Mouse (Mus musculus): ENCODE data around the gene Rundc3b. TPM values are rescaled to one million over a fixed set of nuclear protein-coding genes. Genes with fewer than 3 reads are reported as not detected.
A peak's percentile ranks its signal among the peaks of the same experiment; 100 is the strongest.

Gene Rundc3b
- total and polyA plus RNA-seq, 3 experiments: 0.08 to 0.31 (median 0.23) TPM

DNA sequence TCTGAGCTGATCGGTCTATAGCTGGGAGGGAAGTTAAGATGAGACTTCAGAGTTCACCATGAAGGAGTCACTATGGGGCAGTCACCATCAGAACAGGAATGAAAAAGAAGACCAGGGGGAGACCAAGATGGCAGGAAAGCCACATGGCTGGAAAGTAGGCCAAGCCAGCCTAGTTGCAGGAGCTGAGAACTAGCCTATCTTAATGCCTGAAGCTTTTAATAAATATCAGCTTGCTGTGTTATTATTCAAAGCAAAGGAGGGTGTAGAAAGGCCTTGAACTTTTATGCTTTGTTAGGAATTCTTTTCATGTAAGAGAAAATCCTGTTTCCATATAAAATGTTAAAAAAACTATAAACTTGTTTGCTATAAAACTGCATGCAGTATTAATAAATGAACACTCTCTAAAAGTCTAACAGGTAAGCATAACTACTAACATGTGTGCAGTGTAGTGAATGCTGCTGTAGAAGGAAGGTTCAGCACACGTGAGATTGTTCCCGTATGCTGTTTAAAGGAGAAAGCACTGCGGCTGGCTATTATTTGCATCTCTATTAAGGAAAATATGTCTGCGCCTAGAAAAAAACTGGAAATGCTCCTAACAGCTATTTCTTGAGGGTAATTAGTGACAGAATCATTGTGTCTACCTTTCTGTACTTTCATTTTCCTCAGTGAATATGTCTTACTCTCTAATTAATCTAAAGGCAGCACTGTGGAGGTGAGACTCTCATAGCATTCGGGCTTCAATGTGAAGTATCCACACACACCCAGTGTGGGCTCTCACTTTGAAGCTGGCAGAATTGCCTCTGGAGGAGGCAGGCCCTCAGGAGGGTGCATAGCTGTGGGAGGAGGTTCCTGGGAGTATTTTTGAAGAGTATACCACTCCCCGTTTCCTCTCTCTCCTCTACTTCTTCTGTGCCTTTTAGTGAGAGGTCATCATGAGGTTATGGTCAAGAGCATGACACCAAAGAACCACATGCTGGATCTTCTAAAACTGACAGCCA, 81.3 kb downstream of the Rundc3b start:
- WGBS: 83% methylated on average over 7 of the region's 7 CpGs
- Histone ChIP-seq H3K36me3 (ENCODE audit: control insufficient read depth, insufficient read depth, low read length) (no peaks in the 10 kb centered on the region), H3K27me3 (ENCODE audit: control insufficient read depth, insufficient read depth, low read length) (no peaks in the 10 kb centered on the region), H3K27ac (no peak overlapping the region), H3K79me2 (replicated peaks; ENCODE audit: control insufficient read depth, insufficient read depth, low read length) (no peaks in the 10 kb centered on the region), H3K4me3 (no peak overlapping the region), H3K9ac (ENCODE audit: low read depth, low read length) (no peak overlapping the region), H3K4me1 (ENCODE audit: control insufficient read depth, insufficient read depth, low read length) (no peaks in the 10 kb centered on the region)
- DNase-seq: no peak
- no peak for TF ChIP-seq EP300 (IDR thresholded peaks at IDR 0.05; ENCODE audit: insufficient read depth, low read depth, low read length)
- TF ChIP-seq POLR2A (IDR thresholded peaks at IDR 0.05; ENCODE audit: insufficient read depth, low read depth, low read length): no peak
- no peak for TF ChIP-seq CTCF (IDR thresholded peaks at IDR 0.05)
- intact Hi-C loops (cut with DNase I): loop anchor here (5.0 kb wide), 1 partner anchor 131 kb away; no protein-coding TSS in a partner anchor

DNA sequence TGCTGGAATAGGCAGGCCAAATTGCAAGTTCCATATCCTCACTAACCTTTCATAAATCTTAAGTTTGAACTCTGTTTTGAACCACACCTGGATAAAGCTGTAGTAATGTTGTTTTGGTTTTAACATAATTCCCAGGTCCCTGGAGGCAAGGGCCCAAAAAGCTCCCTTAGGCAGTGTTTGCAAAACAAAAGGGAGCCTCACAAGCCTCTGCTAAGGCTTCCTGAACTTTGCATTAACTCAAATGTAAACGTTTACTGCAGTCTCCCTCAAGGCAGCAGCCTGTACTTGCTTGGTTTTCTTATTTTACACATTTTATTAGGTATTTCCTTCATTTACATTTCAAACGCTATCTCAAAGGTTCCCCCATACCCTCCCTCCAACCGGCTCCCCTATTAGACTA, 103.7 kb downstream of the Rundc3b start:
- H3K27me3 ChIP-seq (ENCODE audit: control insufficient read depth, insufficient read depth, low read length): no peaks in the 10 kb centered on the region
- no peaks in the 10 kb centered on the region for H3K4me1 ChIP-seq (ENCODE audit: control insufficient read depth, insufficient read depth, low read length)
- H3K9ac ChIP-seq (ENCODE audit: low read depth, low read length): no peak overlapping the region
- intact Hi-C loops (cut with DNase I): no loop called here
- no peak for DNase-seq
- H3K4me3 ChIP-seq: no peak overlapping the region
- H3K36me3 ChIP-seq (ENCODE audit: control insufficient read depth, insufficient read depth, low read length): no peaks in the 10 kb centered on the region
- H3K79me2 ChIP-seq (replicated peaks; ENCODE audit: control insufficient read depth, insufficient read depth, low read length): no peaks in the 10 kb centered on the region
- TF ChIP-seq POLR2A (IDR thresholded peaks at IDR 0.05; ENCODE audit: insufficient read depth, low read depth, low read length): no peak
- no peak for TF ChIP-seq CTCF (IDR thresholded peaks at IDR 0.05)
- TF ChIP-seq EP300 (IDR thresholded peaks at IDR 0.05; ENCODE audit: insufficient read depth, low read depth, low read length): no peak
- 56% methylated on average over 3 of the region's 3 CpGs for WGBS
- H3K27ac ChIP-seq: no peak overlapping the region

DNA sequence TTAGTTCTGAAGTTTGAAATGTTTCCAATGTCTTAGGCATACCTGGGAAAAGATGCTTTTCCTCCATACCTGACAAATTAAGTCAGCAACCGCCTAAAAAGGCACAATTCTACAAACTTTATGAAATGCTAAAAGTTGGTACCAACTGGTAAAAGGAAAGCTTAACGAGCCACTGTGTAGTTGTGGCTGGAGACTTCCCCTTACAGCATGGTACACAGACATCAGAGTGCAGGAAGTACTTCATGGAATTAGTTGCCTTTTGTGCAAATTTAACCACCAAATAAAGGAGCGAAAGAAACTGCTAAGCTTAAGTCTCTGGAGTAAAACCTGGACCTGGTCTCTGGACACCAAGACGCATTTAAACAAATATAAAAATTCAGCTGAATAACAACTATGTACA, 131.0 kb downstream of the Rundc3b start:
- Histone ChIP-seq H3K4me1 (ENCODE audit: control insufficient read depth, insufficient read depth, low read length) (no peaks in the 10 kb centered on the region), H3K4me3 (no peak overlapping the region), H3K9ac (ENCODE audit: low read depth, low read length) (no peak overlapping the region), H3K79me2 (replicated peaks; ENCODE audit: control insufficient read depth, insufficient read depth, low read length) (no peaks in the 10 kb centered on the region), H3K27me3 (ENCODE audit: control insufficient read depth, insufficient read depth, low read length) (no peaks in the 10 kb centered on the region), H3K27ac (no peak overlapping the region), H3K36me3 (ENCODE audit: control insufficient read depth, insufficient read depth, low read length) (no peaks in the 10 kb centered on the region)
- WGBS: 79% methylated on average over 4 of the region's 4 CpGs
- intact Hi-C loops (cut with DNase I): no loop called here
- no peak for DNase-seq
- TF ChIP-seq POLR2A (IDR thresholded peaks at IDR 0.05; ENCODE audit: insufficient read depth, low read depth, low read length) (no peak), EP300 (IDR thresholded peaks at IDR 0.05; ENCODE audit: insufficient read depth, low read depth, low read length) (no peak), CTCF (IDR thresholded peaks at IDR 0.05) (no peak)

DNA sequence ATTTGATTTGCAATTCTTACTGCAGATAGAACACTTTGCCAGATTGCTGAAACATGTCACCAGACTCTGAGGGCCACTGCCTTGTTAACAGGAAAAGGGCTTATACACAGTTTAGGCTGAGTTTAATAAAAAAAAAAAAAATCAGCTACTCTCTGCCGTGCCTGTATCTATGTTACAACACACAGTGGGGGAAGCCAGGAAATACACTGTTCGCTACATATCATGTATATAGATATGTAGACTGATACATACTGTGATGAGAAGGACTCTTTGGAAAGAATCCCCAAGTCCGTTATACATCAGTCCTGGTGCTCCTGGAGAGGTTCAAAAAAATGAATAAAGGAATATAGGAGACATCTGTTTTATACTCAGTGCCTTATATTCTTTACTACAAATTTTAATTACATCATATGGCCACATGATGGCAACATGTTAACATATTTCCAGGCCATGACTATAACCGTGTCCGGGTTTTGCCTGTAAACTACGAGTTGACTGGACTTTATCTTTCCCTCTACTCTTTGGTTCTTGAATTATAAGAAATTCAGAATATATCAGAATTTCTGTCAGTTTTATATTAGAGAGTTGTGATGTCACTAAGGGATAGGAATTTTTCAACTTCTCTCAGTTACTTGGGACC, 133.2 kb downstream of the Rundc3b start:
- intact Hi-C loops (cut with DNase I): loop anchor here (1.0 to 10.0 kb wide), 3 partner anchors 183 to 555 kb away; no protein-coding TSS in a partner anchor
- no peaks in the 10 kb centered on the region for H3K79me2 ChIP-seq (replicated peaks; ENCODE audit: control insufficient read depth, insufficient read depth, low read length)
- H3K4me3 ChIP-seq: no peak overlapping the region
- H3K9ac ChIP-seq (ENCODE audit: low read depth, low read length): no peak overlapping the region
- no peaks in the 10 kb centered on the region for H3K4me1 ChIP-seq (ENCODE audit: control insufficient read depth, insufficient read depth, low read length)
- no peaks in the 10 kb centered on the region for H3K36me3 ChIP-seq (ENCODE audit: control insufficient read depth, insufficient read depth, low read length)
- H3K27me3 ChIP-seq (ENCODE audit: control insufficient read depth, insufficient read depth, low read length): no peaks in the 10 kb centered on the region
- TF ChIP-seq EP300 (IDR thresholded peaks at IDR 0.05; ENCODE audit: insufficient read depth, low read depth, low read length) (no peak), CTCF (IDR thresholded peaks at IDR 0.05) (peak; percentile 72)
- 23% methylated on average over 6 of the region's 6 CpGs for WGBS
- H3K27ac ChIP-seq: no peak overlapping the region
- no peak for DNase-seq

DNA sequence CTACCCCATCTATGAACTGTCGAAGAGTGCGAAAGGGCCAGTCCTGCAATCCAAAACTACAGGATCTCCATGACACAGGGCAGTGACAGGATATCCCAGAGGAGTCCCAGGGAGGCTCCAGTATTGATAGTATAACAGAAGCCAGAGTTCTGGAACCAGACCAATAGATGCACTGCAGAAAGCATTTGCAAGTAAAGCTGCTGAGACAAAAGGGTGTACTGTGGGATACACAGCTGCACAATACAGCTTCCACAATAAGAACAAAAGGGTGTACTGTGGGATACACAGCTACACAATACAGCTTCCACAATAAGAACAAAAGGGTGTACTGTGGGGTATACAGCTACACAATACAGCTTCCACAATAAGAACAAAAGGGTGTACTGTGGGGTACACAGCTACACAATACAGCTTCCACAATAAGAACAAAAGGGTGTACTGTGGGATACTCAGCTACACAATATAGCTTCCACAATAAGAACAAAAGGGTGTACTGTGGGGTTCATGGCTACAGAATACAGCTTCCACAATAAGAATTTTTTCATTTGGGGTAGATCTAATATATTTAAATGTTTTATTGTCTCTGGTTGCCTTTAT, 134.0 kb downstream of the Rundc3b start:
- H3K27me3 ChIP-seq (ENCODE audit: control insufficient read depth, insufficient read depth, low read length): no peaks in the 10 kb centered on the region
- H3K4me1 ChIP-seq (ENCODE audit: control insufficient read depth, insufficient read depth, low read length): no peaks in the 10 kb centered on the region
- no peak overlapping the region for H3K27ac ChIP-seq
- no peak overlapping the region for H3K4me3 ChIP-seq
- 67% methylated on average over 2 of the region's 2 CpGs for WGBS
- TF ChIP-seq CTCF (IDR thresholded peaks at IDR 0.05): no peak
- TF ChIP-seq POLR2A (IDR thresholded peaks at IDR 0.05; ENCODE audit: insufficient read depth, low read depth, low read length): no peak
- no peak for TF ChIP-seq EP300 (IDR thresholded peaks at IDR 0.05; ENCODE audit: insufficient read depth, low read depth, low read length)
- no peaks in the 10 kb centered on the region for H3K79me2 ChIP-seq (replicated peaks; ENCODE audit: control insufficient read depth, insufficient read depth, low read length)
- no peak for DNase-seq
- H3K36me3 ChIP-seq (ENCODE audit: control insufficient read depth, insufficient read depth, low read length): no peaks in the 10 kb centered on the region
- no peak overlapping the region for H3K9ac ChIP-seq (ENCODE audit: low read depth, low read length)
- intact Hi-C loops (cut with DNase I): loop anchor here (1.0 to 10.0 kb wide), 3 partner anchors 184 to 556 kb away; no protein-coding TSS in a partner anchor

All from heart, adult 2 months (tissue).